Mouse (Mus musculus): Measurements from ENCODE around the gene Spc24. TPM values are rescaled to one million over a fixed set of nuclear protein-coding genes. Genes with fewer than 3 reads are reported as not detected.
"Not testable (repeated sequence)": the region's sequence is repeated elsewhere in the genome, so short reads cannot be mapped to it uniquely, and the experiment has no call there.

Spc24 gene
- polyA plus RNA-seq, 1 experiment = 46.6 TPM

DNA sequence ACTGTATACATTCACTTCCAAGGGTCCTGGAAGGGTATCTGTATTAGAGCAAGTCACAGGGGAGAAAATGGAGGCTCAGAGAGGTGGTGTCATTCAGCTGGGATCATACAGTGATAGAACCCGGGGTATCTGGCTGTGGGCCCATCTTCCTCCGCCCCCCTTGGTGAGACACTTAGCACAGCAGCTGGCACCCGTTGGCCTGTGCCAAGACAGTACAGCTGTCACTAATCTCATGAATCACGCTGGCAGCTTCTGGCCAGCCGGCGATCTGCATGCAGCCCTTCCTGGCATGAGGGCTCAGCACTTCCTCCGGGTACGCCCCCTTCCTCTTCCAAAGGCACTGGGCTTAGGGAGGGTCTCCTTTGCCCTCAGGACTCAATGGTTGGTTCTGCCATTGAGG lies 32.5 kb upstream of the Spc24 start:
- Histone ChIP-seq H3K4me1 (ENCODE audit: control insufficient read depth, insufficient read depth, low read length) (peaks cover 2% of the 10 kb centered on the region; the same call in 1 of the 2 replicates), H3K4me3 (replicated peaks; ENCODE audit: control insufficient read depth, low read depth, low read length) (no peak overlapping the region), H3K27ac (ENCODE audit: control insufficient read depth, insufficient read depth, low read depth, low read length, poor library complexity) (no peak overlapping the region)
- TF ChIP-seq POLR2A (IDR thresholded peaks at IDR 0.05; ENCODE audit: borderline replicate concordance, control insufficient read depth, low read depth, low read length) = no peak
- no peak for TF ChIP-seq CTCF (IDR thresholded peaks at IDR 0.05; ENCODE audit: control insufficient read depth, insufficient read depth, low read length)
- WGBS = 5% methylated on average over 8 of the region's 8 CpGs

DNA sequence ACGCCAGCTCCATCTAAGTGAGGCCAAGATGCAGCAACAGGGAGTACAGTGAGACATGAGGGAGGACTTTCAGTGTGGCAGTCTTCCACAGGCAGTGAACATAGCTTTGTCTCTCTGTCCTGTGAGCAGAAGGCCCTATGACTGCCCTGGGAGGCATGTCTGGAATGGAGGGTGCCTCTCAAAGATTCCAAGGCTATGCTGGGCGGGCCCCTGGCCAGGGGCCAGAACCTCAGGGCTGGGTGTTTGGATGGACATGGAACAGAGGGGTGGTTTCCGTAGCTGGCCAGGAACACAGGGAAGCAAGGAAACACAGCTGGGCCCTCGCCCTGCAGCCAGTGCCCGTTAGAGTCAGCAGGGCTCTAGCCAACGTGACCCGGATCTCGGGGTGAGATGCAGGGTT lies 31.8 kb upstream of the Spc24 start:
- TF ChIP-seq CTCF (IDR thresholded peaks at IDR 0.05; ENCODE audit: control insufficient read depth, insufficient read depth, low read length) = no peak
- TF ChIP-seq POLR2A (IDR thresholded peaks at IDR 0.05; ENCODE audit: borderline replicate concordance, control insufficient read depth, low read depth, low read length) = no peak
- Histone ChIP-seq H3K4me1 (ENCODE audit: control insufficient read depth, insufficient read depth, low read length) (peaks cover 2% of the 10 kb centered on the region; the same call in 1 of the 2 replicates), H3K27ac (ENCODE audit: control insufficient read depth, insufficient read depth, low read depth, low read length, poor library complexity) (no peak overlapping the region), H3K4me3 (replicated peaks; ENCODE audit: control insufficient read depth, low read depth, low read length) (no peak overlapping the region)
- 79% methylated on average over 8 of the region's 8 CpGs for WGBS

DNA sequence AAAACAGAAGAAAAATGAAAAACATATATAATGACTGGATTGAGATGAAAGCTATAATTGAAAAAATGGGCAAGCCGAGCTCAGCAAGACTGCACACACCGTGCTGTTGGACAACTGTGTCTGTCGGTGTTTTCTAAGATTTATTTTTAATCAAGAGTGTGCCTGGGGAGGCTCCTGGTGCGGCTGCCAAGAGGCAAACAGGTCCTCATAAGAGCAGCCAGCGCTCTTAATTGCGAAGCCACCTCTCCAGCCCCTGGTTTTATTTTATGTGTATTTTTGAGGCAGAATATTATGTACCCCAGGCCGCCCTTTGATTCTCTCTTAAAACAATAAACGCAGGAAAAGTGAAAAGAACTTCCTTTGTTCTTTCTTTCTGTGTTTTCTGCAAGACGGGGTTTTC lies 28.1 kb upstream of the Spc24 start:
- Histone ChIP-seq H3K4me1 (ENCODE audit: control insufficient read depth, insufficient read depth, low read length) (no peaks in the 10 kb centered on the region), H3K27ac (ENCODE audit: control insufficient read depth, insufficient read depth, low read depth, low read length, poor library complexity) (no peak overlapping the region), H3K4me3 (replicated peaks; ENCODE audit: control insufficient read depth, low read depth, low read length) (no peak overlapping the region)
- WGBS = 84% methylated on average over 9 of the region's 9 CpGs
- no peak for TF ChIP-seq CTCF (IDR thresholded peaks at IDR 0.05; ENCODE audit: control insufficient read depth, insufficient read depth, low read length)
- no peak for TF ChIP-seq POLR2A (IDR thresholded peaks at IDR 0.05; ENCODE audit: borderline replicate concordance, control insufficient read depth, low read depth, low read length)

DNA sequence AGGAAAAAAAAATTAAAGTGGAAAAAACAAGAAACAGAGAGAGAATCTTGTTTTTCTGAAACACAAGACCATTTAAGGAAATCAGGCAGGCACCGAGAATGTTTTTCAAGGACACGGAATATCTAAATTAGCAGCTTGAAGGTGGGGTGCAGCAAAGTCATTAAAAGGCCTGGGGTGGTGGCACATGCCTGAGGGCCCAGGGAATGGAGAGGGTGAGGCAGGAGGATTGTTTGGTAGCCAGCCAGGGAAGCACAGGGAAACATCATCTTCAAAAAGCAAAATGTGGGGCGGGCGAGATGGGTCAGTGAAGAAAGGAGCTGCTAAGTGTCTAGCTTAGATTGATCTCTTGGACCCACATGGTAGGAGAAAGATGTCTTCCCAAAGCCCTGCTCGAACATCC lies 27.6 kb upstream of the Spc24 start:
- WGBS = 85% methylated on average over 5 of the region's 5 CpGs
- Histone ChIP-seq H3K4me1 (ENCODE audit: control insufficient read depth, insufficient read depth, low read length) (no peaks in the 10 kb centered on the region), H3K4me3 (replicated peaks; ENCODE audit: control insufficient read depth, low read depth, low read length) (no peak overlapping the region), H3K27ac (ENCODE audit: control insufficient read depth, insufficient read depth, low read depth, low read length, poor library complexity) (no peak overlapping the region)
- TF ChIP-seq POLR2A (IDR thresholded peaks at IDR 0.05; ENCODE audit: borderline replicate concordance, control insufficient read depth, low read depth, low read length) = no peak
- no peak for TF ChIP-seq CTCF (IDR thresholded peaks at IDR 0.05; ENCODE audit: control insufficient read depth, insufficient read depth, low read length)

DNA sequence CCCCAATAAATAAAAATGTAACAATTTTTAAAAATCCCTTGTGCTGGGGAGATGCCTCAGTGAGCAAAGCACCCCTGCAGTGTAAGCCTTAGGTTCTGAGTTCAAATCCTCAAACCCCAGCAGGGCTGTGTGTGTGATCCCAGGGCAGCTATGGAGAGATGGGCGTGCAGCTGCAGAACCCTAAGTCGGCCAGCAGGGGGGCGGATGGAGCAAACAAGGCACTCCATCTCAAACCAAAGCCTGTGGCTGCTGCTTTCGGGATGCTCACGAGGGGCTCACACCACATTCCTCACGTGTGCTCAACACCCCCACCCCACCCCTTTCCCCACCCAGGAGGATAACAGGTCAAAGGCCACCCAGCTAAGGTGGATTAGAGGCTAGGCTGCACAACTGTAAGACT lies 26.8 kb upstream of the Spc24 start:
- WGBS = 9% methylated on average over 6 of the region's 6 CpGs
- TF ChIP-seq CTCF (IDR thresholded peaks at IDR 0.05; ENCODE audit: control insufficient read depth, insufficient read depth, low read length) = peak; percentile 80
- TF ChIP-seq POLR2A (IDR thresholded peaks at IDR 0.05; ENCODE audit: borderline replicate concordance, control insufficient read depth, low read depth, low read length) = no peak
- no peak overlapping the region for H3K4me3 ChIP-seq (replicated peaks; ENCODE audit: control insufficient read depth, low read depth, low read length)
- H3K27ac ChIP-seq (ENCODE audit: control insufficient read depth, insufficient read depth, low read depth, low read length, poor library complexity) = no peak overlapping the region
- no peaks in the 10 kb centered on the region for H3K4me1 ChIP-seq (ENCODE audit: control insufficient read depth, insufficient read depth, low read length)

DNA sequence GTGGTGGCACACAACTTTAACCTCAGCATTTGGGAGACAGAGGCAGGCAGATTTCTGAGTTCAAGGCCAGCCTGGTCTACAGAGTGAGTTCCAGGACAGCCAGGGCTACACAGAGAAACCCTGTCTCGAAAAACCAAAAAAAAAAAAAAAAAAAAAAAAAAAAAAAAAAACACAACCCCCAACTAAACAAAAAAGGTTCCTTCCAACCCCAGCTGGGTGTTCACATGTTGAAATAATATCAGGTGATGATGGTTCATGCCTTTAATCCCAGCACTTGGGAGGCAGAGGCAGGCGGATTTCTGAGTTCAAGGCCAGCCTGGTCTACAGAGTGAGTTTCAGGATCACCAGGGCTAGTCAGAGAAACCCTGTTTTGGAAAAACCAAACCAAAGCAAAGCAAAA lies 26.2 kb upstream of the Spc24 start:
- H3K4me1 ChIP-seq (ENCODE audit: control insufficient read depth, insufficient read depth, low read length); H3K4me3 ChIP-seq (replicated peaks; ENCODE audit: control insufficient read depth, low read depth, low read length); H3K27ac ChIP-seq (ENCODE audit: control insufficient read depth, insufficient read depth, low read depth, low read length, poor library complexity): not testable (repeated sequence)
- 56% methylated on average over 2 of the region's 2 CpGs for WGBS

DNA sequence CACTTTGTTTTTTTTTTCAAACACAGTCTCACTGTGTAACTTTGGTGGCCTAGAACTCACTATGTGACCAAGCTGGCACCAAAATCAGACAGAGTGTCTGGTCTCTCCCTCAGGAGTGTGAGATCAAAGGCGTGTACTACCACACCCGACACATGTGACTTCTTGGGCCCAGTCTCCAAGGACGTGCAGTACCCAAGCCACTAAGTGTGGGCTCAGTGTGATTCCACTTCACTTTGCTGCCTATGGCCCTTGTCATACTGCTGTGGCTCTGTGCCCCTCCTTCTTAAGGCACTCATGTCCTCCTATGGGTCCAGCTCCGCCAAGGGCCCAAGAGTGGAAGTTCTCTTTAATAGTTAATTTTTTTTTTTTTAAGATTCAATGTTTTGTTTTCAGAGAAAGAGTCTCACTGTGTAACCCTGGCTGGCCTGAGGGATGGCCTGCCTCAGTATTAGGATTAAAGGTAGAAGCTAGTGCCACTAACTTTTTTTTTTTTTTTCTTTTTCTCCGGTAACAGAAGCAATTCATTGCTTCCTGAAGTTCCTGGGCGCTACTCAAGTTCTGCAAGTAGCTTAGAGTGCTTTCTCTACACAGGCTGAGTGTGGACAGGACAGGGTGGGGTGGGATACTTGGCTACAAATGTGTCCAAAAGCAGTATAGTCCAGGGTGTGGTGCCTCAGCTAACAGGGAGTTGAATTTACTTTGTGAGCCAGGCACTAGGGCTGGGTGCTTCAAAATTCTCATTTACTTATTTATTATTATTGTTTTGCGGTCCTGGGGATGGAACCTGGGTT lies 24.6 kb upstream of the Spc24 start:
- TF ChIP-seq CTCF (IDR thresholded peaks at IDR 0.05; ENCODE audit: control insufficient read depth, insufficient read depth, low read length) = no peak
- no peak overlapping the region for H3K27ac ChIP-seq (ENCODE audit: control insufficient read depth, insufficient read depth, low read depth, low read length, poor library complexity)
- H3K4me3 ChIP-seq (replicated peaks; ENCODE audit: control insufficient read depth, low read depth, low read length) = no peak overlapping the region
- no peaks in the 10 kb centered on the region for H3K4me1 ChIP-seq (ENCODE audit: control insufficient read depth, insufficient read depth, low read length)
- 71% methylated on average over 7 of the region's 7 CpGs for WGBS

DNA sequence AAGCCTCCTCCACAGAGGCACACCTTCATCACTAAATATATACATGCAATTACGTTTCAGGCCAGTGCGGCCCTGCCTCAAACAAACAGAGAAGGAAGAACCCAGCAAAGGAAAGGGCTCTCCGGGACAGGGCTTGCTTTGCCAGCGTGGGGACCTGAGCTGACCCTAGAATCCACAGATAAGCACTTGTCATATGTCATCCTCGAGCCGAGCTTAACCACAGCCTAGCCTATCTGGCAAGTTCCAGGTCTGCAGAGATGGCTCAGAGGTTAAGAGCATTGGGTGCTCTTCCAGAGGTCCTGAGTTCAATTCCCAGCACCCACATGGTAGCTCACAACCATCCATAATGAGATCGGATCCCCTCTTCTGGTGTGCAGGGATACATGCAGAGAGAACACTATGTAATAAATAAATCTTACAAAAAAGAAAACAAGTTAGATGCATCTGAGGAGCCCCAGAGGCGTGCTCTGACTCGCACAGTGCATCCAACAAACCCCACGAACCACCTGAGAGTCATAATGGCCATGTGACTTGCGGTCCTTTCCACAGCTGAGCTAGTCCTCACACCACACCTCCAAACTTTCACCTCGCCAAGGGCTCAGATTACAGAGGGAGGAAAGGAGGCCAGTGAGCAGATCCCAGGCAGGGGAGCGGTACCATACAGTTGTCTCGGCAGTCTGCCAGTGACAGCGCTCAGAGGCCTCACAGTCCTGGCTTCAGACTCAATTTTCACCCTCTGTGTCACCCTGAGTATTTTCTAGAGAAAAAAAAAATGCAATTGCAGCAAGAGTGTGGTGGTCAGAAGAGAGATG lies 21.8 kb upstream of the Spc24 start:
- 74% methylated on average over 15 of the region's 15 CpGs for WGBS
- no peaks in the 10 kb centered on the region for H3K4me1 ChIP-seq (ENCODE audit: control insufficient read depth, insufficient read depth, low read length)
- H3K27ac ChIP-seq (ENCODE audit: control insufficient read depth, insufficient read depth, low read depth, low read length, poor library complexity) = no peak overlapping the region
- TF ChIP-seq POLR2A (IDR thresholded peaks at IDR 0.05; ENCODE audit: borderline replicate concordance, control insufficient read depth, low read depth, low read length) (no peak), CTCF (IDR thresholded peaks at IDR 0.05; ENCODE audit: control insufficient read depth, insufficient read depth, low read length) (no peak)
- H3K4me3 ChIP-seq (replicated peaks; ENCODE audit: control insufficient read depth, low read depth, low read length) = no peak overlapping the region

Measured in bone marrow, adult 2 months (tissue).